Mouse (Mus musculus) stomach, postnatal 0 days (tissue): Measurements from ENCODE around the gene Nudt13.

Source experiments
- CTCF ChIP-seq: IDR thresholded peaks from 2 replicates; pipeline ENCODE4 v1.5.1; 2016; ENCODE audit warnings: antibody characterized with exemption, low read depth, mild to moderate bottlenecking, moderate library complexity
- EP300 ChIP-seq: optimal IDR thresholded peaks from 2 replicates; pipeline ENCODE3; 2016; ENCODE audit warnings: antibody characterized with exemption

DNA sequence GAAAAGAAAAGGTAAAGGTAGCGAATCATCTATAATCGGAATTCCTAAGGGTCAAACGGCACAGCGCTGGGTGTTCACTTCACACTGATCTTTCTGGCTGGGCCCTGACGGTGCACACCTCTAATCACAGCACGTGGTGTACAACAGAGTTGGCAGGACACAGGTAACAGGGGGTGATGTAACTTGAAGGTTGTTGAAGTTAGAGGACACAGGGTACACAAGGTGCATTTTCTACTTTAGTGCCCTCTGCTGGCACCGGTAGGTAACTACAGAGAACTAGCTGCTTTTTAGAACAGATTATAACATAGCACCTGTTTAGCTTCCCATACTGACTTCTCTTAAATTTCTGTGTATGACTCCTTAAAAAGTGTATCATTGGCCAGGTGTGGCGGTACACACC is 45.7 kb downstream of the Nudt13 start:
- peak; percentile 68 for TF ChIP-seq CTCF
- no peak for TF ChIP-seq EP300
